Mouse (Mus musculus) adrenal gland, postnatal 10 days (tissue): ENCODE results near the gene Frmd4a. TPM values are rescaled to one million over a fixed set of nuclear protein-coding genes. Genes with fewer than 3 reads are reported as not detected.

Experiments used
- DNase-seq: peaks from one replicate; pipeline ENCODE4 v3.0.0; 2021; ENCODE audit warnings: mixed read lengths
- long read RNA-seq, 2 experiments: library from polyadenylated mRNA; stranded (forward); transcript quantifications; one replicate each; pipeline ENCODE4 v2.0.0; 2021
- total RNA-seq, 2 experiments: library from RNA; stranded (reverse); gene quantifications; 2 replicates each; pipeline ENCODE4 v1.2.3; 2021

The Frmd4a gene
- 10 to 100 TPM; 17.0 to 27.0 TPM for total RNA-seq
- long read RNA-seq, experiment 1, partial matches to known transcripts = 7 of 8 reads
- long read RNA-seq, experiment 1, other reads (novel, unspliced or antisense) = 1 of 8 reads
- long read RNA-seq, experiment 2, full-length matches to known transcripts = 1 of 10 reads
- long read RNA-seq, experiment 2, partial matches to known transcripts = 8 of 10 reads
- long read RNA-seq, experiment 2, other reads (novel, unspliced or antisense) = 1 of 10 reads

- DNase-seq = peak; percentile 14
Measured at GRCm38 (mm10) chr2:4017528-4018288, at the start of gene Frmd4a. Frmd4a (plus strand) TSS chr2:4017717.

DNA sequence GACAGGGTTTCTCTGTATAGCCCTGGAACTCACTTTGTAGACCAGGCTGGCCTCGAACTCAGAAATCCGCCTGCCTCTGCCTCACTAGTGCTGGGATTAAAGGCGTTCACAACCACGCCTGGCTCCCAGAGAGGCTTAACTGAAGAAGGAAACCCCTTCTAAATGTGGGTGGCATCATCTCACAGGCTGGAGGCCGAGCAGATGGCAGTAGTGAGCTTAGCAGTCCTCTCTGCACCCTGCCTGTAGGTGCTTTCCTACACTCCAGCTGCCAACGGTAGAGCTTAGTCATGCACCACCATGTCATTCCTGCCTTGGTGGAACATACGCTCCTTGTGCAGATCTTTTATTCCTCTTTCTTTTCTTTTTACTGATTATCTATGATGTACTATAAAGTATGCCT, 28.6 kb upstream of the Frmd4a start:
- no peak for DNase-seq

DNA sequence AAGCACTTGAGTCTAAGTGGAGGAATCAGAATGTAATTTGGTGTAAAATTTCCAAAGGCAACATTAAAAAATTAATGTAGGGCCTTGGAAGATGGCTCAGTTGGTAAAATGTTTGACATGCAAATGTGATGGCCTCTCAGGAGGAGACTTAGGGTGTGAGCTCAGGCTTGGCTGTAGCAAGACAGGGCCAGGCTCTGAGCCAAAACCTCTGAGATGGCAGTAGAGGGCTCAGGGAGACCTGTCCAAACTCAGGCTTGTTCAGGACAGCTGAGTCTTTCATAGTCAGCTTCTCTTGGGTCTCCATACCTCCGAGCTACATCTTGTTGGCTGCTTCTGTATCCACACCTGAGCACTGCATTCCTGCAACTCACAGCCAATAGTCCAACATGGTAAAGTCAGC, 27.1 kb upstream of the Frmd4a start:
- DNase-seq = no peak

- DNase-seq = peak; percentile 11
Measured at GRCm38 (mm10) chr2:4018431-4018876, 937 bp downstream of the Frmd4a start.

DNA sequence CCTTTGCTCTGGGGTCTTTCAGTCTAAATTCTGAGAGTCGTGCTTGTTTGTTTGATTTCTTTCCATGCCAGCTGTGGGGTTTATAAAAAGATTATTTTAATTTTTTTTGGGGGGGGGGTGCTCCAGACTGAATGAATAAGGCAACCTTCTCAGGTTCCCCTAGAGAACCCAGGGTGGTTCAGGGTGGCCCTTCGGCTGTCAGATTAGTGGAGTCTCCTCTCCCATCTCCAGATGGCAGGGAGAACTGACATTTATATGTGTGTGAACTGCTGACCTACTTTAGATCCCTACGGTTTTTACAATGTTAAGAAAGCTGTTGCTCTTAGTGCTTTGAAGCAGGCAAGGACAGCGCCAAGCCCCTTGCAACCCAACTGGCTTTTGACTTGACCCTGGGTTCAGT, 1.4 kb downstream of the Frmd4a start:
- DNase-seq = no peak

GRCm38 (mm10) chr2:4024927-4025326, 7.4 kb downstream of the Frmd4a start:
- no peak for DNase-seq

- DNase-seq = no peak
Measured at GRCm38 (mm10) chr2:4029031-4029747, 11.7 kb downstream of the Frmd4a start.

DNA sequence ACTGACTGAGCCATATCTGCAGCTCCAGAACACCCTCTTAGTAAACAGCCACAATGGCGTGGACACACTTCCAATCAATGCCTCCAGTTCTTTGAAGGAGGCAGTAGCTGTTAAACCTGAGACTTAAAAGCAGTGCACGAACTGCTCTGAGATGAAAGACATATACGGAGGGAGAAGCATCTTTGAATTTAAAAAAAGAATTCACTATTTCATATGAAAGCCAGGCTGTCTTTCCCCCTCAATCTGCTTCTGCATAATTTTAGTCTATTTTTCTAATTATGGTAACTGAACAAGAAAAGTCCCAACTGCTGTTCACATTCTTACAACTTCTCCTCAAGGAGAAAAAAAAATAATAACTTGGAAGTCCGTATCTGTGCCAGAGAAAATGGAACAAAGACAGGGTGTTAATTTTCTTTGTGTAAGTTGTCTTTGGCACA, 18.7 kb downstream of the Frmd4a start:
- DNase-seq = no peak

DNA sequence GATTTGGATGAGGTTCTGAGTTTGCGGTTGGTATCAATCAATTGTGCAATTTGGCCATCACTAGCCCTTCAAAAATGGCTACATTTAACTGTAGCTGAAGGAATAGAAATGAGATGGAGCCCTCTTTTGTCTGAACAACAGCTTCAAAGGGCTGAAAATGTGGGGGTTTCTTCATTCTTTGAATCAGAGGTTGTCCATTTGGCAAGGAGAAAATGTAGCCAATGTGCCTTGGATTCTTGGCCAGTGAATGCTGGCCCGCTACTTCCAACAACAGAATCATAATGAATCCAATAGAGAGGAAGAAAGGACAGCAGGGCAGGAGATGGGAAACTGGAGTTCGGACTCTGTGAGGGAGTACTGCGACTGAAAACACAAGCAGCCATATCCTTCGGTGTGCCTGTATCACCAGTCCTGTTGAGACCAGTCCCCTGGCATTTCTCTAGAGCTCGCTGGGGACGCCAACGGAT, 19.2 kb downstream of the Frmd4a start:
- no peak for DNase-seq

DNA sequence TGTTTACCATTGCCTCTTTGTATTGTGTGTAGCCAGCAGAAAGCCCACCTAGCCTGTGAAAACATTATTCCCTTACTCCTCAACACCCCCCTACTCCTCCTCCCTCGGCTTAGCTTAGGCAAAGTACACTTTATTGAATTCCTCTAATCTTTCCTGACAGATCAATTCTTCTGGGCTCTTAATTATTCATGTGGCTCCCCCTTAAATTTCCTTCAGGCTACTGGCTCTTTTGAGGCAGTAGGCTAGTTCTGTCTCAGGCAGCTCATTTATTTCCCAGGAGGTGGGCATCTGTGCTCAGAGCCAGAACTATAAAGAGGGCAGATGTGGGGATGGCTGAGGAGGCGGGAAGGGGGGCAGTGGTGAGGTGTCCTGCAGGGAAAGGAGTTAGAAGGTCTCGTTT, 24.5 kb downstream of the Frmd4a start:
- no peak for DNase-seq

GRCm38 (mm10) chr2:4055481-4055880, 38.0 kb downstream of the Frmd4a start:
- DNase-seq = no peak

GRCm38 (mm10) chr2:4060675-4061074, 43.2 kb downstream of the Frmd4a start:
- DNase-seq = no peak

DNA sequence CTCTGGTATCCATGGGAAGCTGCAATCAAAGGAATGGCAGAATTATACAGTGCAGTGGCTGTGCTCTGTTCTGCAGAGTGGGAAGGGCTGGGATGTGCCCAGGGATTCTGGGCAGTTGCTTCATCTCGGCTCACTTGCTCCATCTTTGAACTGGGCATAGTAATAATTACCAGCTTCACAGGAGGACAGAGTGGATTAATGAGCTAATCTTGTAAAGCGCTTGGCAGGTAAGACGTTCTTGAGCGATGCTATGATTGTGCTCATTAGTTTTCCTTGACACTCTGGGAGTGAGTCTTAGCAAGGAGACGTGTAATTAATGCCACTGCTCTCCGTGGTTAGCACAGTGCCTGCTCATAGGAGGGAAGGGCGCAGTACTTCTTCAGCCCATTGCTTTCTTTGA, 54.3 kb downstream of the Frmd4a start:
- DNase-seq = no peak

DNA sequence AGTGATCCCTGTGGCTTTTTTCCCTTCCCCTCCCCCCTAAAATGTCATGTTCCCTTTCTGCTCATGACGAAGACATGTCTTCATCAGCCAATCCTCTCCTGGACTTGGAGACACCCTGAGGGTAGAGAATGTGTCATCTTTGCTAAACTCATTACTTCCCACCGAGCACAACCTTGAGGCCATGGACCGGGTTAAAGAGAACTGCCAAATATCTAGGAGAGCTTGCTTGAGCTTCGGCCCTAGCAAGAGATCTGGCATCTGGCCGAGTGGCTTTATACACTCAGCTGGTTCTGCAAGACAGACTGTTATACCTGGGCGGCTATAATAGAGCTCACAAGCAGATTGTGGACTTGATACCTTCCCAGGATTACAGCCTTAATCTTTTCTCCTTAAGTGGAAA, 66.4 kb downstream of the Frmd4a start:
- DNase-seq = no peak

DNA sequence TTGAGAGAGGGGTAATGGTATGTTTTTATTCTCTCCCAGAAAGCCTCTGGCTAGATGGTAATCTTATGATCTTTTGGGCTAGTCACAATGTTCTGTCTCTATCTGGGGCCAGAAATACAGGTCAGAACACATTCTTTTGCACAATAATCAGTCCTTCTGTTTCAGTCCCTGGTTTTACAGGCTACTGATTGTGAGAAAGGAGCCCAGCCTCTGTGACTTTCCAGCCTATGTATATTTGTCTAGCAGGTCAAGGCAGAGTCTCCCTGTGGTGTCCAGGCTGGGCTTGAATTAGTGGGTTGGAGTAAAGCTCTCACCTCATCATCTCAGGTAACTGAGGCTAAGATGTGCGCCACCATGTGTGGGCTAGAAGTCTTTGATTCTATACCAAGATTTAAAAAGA, 80.1 kb downstream of the Frmd4a start:
- no peak for DNase-seq

DNA sequence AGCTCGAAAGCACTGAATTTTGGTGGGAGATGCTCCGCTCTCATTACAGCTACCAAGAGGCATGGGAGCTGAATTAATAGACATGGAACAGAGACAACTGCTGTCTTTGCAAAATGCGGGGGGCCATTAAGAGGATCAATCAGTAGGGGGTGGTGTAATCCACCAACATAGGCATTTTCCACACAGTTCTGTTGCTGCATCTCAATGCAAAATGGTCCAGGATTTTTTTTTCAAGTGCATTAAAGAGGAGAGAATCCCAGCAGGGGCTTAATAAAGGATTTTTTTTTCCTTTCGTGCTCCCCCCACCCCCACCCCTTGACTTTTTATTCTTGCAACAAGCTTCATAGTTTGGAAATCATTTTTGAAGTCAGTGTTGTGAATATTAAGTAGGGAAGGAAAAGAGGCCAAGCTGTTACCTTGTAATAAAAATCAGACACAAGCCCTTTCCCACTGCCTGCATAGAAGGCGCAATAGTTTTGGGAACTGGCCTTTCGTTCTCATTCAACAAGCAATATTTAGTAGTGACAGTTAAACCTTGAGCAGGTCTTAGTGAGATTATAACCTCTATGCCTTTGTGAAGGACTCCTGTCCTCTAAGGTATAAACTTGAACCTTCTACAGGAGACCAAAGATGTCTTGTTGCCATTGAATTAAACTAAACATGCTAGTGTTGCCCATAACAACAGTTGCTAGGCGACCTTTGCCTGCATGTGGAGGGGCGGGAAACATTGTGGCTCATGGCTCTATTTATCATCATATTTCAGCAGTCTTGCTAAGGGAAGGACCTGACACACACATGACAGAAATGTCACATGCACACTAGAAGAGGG, 81.6 kb downstream of the Frmd4a start:
- peak; percentile 32 for DNase-seq

DNA sequence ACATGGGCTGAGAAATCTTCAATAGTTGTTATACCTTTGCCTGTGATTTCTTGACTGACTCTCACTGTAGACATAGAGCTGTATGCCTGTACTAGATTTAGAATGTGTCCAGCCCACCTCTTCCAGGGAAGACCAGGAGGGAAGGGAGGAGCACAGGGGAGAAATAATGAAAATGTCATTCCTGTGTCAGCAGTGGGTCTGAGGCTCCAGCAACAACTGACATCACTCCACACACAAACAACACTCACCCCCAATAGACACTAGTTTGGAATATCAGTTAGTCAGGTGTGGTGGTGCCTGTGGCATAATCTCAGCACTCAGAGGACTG, 82.2 kb downstream of the Frmd4a start:
- no peak for DNase-seq

GRCm38 (mm10) chr2:4101370-4101769, 83.9 kb downstream of the Frmd4a start:
- DNase-seq = no peak

DNA sequence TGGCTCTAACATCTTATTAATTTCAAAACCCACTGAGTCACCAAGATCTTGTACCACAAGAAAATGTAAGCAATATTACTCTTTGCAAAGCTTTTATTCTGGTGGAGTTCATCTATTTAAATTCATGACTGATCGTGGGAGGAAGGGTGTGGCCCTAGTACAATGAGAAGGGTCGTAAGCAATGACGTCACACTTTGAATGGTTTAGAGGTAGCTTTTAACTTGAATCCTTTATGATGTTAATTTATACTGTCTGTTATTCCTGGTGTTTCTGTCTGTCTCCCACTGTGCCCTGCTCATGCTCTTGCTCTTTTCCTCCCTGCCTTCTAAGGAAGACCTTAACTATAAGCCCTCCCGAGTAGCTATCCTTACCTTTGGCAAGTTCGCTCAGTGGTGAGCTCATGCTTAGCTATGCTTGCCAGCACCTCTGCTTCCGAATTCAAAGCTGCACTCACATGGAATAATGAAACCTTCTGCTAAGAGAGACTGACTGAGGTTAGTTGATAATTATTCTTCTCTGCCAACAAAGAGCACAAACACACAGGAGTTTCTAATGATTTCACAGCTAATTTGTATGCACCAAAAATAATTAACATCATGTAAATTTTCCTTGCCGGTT, 95.9 kb downstream of the Frmd4a start:
- DNase-seq = no peak

DNA sequence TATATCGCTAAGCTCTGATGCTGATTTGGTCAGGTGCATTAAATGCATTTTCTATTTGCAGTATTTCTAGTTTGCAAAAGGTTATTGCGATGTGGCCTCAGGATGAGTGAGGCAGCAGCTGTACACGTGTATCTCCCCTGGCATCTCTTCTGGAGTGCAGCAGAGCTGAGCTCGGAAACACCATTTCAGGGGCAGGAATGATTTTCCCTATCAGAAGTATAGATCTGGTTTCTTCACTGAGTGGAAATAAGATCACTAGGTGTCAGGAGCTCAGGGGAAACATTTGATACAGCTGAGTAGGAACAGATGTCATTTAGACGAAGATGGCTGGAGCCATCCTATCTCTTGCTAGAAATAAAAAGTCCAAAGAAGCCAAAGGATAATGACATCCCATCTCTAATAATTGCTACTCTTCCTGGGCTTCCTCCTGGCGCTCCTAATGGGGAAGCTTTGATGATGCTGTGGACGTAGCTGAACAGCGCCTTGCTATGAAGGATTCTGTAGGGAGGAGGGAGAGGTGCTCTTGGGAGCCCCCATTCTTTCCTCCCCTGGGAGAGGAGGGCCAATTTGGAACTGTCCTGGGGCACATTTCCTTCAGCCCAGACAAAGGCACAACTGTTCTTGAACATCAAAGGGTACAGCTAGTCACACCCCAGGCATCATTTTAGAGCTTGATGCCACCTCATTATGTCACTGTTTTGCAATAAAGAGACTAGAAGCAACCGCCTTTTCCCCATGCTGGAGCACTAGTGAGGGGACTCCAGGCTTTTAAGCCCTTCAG, 102.4 kb downstream of the Frmd4a start:
- no peak for DNase-seq

DNA sequence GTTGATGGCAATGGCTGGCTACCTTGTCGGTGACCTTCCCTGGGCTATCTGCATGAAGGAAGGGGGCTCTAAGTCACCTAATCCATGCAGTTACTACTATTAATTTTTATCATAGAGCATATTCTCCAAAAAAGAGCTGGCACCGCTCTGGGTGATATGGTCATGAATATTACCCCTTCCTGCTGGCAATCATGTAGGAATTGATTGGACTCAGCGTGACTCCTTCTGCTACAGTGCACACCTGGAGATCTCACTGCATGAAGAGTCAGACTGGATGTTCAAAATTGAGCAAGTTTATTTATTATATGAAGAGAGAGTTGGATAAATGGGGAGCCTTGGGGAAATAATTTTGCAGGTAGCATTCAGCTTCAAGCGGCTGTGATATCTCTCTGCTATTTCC, 113.7 kb downstream of the Frmd4a start:
- no peak for DNase-seq
